Comparison of ENCODE assay signal across 8 mouse cellular contexts in genomic region chr16:97292484-97293048, GRCm38 (mm10).
DNase-seq lines count a peak whose midpoint lies in the region; ATAC-seq and TF ChIP-seq lines count a peak whose summit lies in the region.

No protein-coding gene starts in this region.

- H3K27ac ChIP-seq in forebrain, embryonic 15.5 days (replicated peaks): no peak overlapping the region
- peak overlapping the region; percentile 32 for H3K27ac ChIP-seq in olfactory bulb, adult 2 months (ENCODE audit: insufficient read depth, low read depth, low read length)

- no peak overlapping the region for H3K4me3 ChIP-seq in forebrain, embryonic 15.5 days
- H3K4me3 ChIP-seq in olfactory bulb, adult 2 months (ENCODE audit: insufficient read depth, low read depth, low read length): no peak overlapping the region

- no peaks in the 10 kb centered on the region for H3K9me3 ChIP-seq in forebrain, embryonic 15.5 days

- WGBS in forebrain, embryonic 15.5 days: 4% methylated on average over 11 of the region's 11 CpGs
- 10% methylated on average over 11 of the region's 11 CpGs for WGBS in olfactory bulb, adult 2 months

- DNase-seq in left cerebral cortex, postnatal 4 days: peak; percentile 13
- no peak for DNase-seq in left cerebral cortex, postnatal 10 days (ENCODE audit: extremely low spot score in 1 of 2, low spot score in 2 of 2)
- peak; percentile 36 for DNase-seq in kidney, postnatal 14 days
- DNase-seq in B cell, adult 2 months: no peak

- TF ChIP-seq CTCF in olfactory bulb, adult 2 months (IDR thresholded peaks at IDR 0.05; ENCODE audit: insufficient read depth, low read depth, low read length): no peak

- H3K36me3 ChIP-seq in forebrain, embryonic 15.5 days: no peaks in the 10 kb centered on the region

- no peak for TF ChIP-seq POLR2A in olfactory bulb, adult 2 months (IDR thresholded peaks at IDR 0.05; ENCODE audit: insufficient read depth, low read depth, low read length)

- H3K9ac ChIP-seq in forebrain, embryonic 15.5 days (replicated peaks): no peak overlapping the region

- peaks cover 24% of the 10 kb centered on the region for H3K4me1 ChIP-seq in forebrain, embryonic 15.5 days
- peaks cover 16% of the 10 kb centered on the region for H3K4me1 ChIP-seq in olfactory bulb, adult 2 months (ENCODE audit: control insufficient read depth, insufficient read depth, low read length)

- peak; percentile 19; the same call in 1 of the 2 replicates for ATAC-seq in forebrain, embryonic 15.5 days (replicated peaks)
- no peak for ATAC-seq in frontal cortex, adult (ENCODE audit: low TSS enrichment)
- no peak for ATAC-seq in monocyte, adult 5-6 weeks (replicated peaks; ENCODE audit: insufficient number of reproducible peaks, low FRiP score, low TSS enrichment, poor library complexity, severe bottlenecking)

- no peaks in the 10 kb centered on the region for H3K27me3 ChIP-seq in forebrain, embryonic 15.5 days

- H3K4me2 ChIP-seq in forebrain, embryonic 15.5 days (replicated peaks): peak overlapping the region; percentile 22

- intact Hi-C loops in left cerebral cortex, postnatal 4 days (cut with DNase I): loop anchor here (2.0 to 10.0 kb wide), 3 partner anchors 124 to 938 kb away; no protein-coding TSS in a partner anchor
- intact Hi-C loops in left cerebral cortex, postnatal 10 days (cut with DNase I): loop anchor here (5.0 to 10.0 kb wide), 3 partner anchors 120 to 605 kb away; partner anchors contain the start of gene Dscam

Comparison
In these comparisons a context has a peak if more than half of its experiments do, and no peak if none do; other contexts are left out.
1. DNase-seq: peak in left cerebral cortex, postnatal 4 days (single experiment) and kidney, postnatal 14 days (single experiment); none in left cerebral cortex, postnatal 10 days (0 of 2) and B cell, adult 2 months (0 of 2).